In the genomic region with DNA sequence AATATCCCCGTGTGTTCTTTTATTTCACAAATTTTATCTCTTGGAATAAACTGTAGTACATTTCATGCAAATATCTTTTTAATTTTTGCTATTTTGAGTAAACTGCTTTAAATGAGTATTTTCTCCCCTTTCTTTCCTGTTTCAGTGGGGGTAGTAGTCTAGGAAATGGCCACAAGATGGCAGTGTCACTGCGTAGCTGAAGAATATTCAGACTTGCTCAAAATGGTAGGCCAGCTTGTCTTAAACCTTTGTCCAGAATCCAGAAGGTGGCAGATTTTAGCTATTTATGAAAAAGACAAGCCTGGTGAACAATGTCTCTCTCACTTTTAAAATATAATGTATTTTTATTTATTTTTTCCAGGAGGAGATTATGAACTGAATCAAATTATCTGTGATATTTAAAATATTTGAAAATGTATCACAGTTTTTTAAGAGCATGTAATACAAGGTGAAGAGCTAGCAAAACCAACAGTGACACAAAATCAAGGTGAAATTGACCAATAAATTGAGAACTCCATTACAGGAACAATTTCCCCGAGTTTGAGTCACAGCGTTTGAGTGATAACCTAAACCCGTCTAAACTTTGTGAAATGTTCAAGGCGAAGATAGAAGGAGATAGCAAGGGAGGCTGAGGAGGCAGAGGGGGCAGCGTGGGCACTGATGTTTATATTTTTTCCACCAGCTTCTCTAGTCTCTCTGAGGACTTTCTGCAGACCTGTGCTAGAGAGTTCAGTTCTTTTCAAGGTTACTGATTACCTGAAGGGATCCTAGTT, we compare ENCODE assay signal across 9 mouse cellular contexts.
DNase-seq lines count a peak whose midpoint lies in the region; ATAC-seq and TF ChIP-seq lines count a peak whose summit lies in the region.
"Had no signal": no experiment of that assay in that cellular context is flagged by ENCODE, and none has a peak within 500 bp of the region (broad histone marks: within the 10 kb centered on the region; RNA-seq: fewer than 3 reads in every experiment).

No protein-coding gene starts in this region.

- no peak overlapping the region for H3K27ac ChIP-seq in lung, embryonic 14.5 days (ENCODE audit: low read depth)
- H3K27ac ChIP-seq in intestine, embryonic 15.5 days, result no peak overlapping the region
- H3K27ac ChIP-seq: macrophage had no signal

- H3K9ac ChIP-seq in lung, embryonic 14.5 days, result no peak overlapping the region
- no peak overlapping the region for H3K9ac ChIP-seq in intestine, embryonic 15.5 days

- TF ChIP-seq CTCF in lung, embryonic 14.5 days (IDR thresholded peaks at IDR 0.05; ENCODE audit: low read depth), result peak; percentile 90
- no peak for TF ChIP-seq CTCF in lung, adult 2 months (IDR thresholded peaks at IDR 0.05; ENCODE audit: insufficient read depth, low read length)
- peak; percentile 83 for TF ChIP-seq CTCF in brain, embryonic 14.5 days (IDR thresholded peaks at IDR 0.05; ENCODE audit: borderline replicate concordance, extremely low read depth, insufficient read depth, insufficient read length)

- H3K27me3 ChIP-seq in lung, embryonic 14.5 days (ENCODE audit: insufficient read depth, low read length), result no peaks in the 10 kb centered on the region
- H3K27me3 ChIP-seq in intestine, embryonic 15.5 days (replicated peaks), result no peaks in the 10 kb centered on the region

- DNase-seq in lung, embryonic 14.5 days, result peak; percentile 95
- DNase-seq in lung, adult 2 months, result no peak
- DNase-seq in brain, embryonic 14.5 days (ENCODE audit: low read depth), result peak; percentile 95
- peak; percentile 40 for DNase-seq in fibroblast of lung, adult 2 months (ENCODE audit: low read depth)
- DNase-seq in left cerebral cortex, adult 9 months (ENCODE audit: low spot score in 2 of 2), result peak; percentile 50 to 87
- DNase-seq in neural tube, embryonic 10.5 days (ENCODE audit: extremely low spot score, low spot score), result peak; percentile 59

- no peak overlapping the region for H3K4me3 ChIP-seq in lung, embryonic 14.5 days (ENCODE audit: low read depth, low read length)
- no peak overlapping the region for H3K4me3 ChIP-seq in lung, adult 2 months (replicated peaks; ENCODE audit: extremely low read depth, low read depth, low read length)
- H3K4me3 ChIP-seq in intestine, embryonic 15.5 days (replicated peaks), result no peak overlapping the region

- no peaks in the 10 kb centered on the region for H3K36me3 ChIP-seq in lung, embryonic 14.5 days (ENCODE audit: insufficient read depth)
- no peaks in the 10 kb centered on the region for H3K36me3 ChIP-seq in intestine, embryonic 15.5 days

- 24% methylated on average over 7 of the region's 7 CpGs for WGBS in lung, embryonic 14.5 days
- 39% methylated on average over 7 of the region's 7 CpGs for WGBS in lung, adult 2 months
- WGBS in intestine, embryonic 15.5 days, result 33% methylated on average over 7 of the region's 7 CpGs

- no peak for TF ChIP-seq POLR2A in lung, adult 2 months (IDR thresholded peaks at IDR 0.05; ENCODE audit: borderline replicate concordance, extremely low read depth, low read depth, low read length)
- TF ChIP-seq POLR2A in brain, embryonic 14.5 days (IDR thresholded peaks at IDR 0.05; ENCODE audit: borderline replicate concordance, extremely low read depth, insufficient read depth, insufficient read length, poor library complexity, severe bottlenecking), result no peak

- peak; percentile 80; the same call in 1 of the 2 replicates for ATAC-seq in lung, embryonic 14.5 days (ENCODE audit: insufficient read depth)
- ATAC-seq in intestine, embryonic 15.5 days, result peak; percentile 67; the same call in 1 of the 2 replicates
- ATAC-seq in monocyte, adult 5-6 weeks (replicated peaks; ENCODE audit: insufficient number of reproducible peaks, low FRiP score, low TSS enrichment, poor library complexity, severe bottlenecking), result no peak

- no peaks in the 10 kb centered on the region for H3K4me1 ChIP-seq in lung, embryonic 14.5 days (ENCODE audit: insufficient read depth)
- no peaks in the 10 kb centered on the region for H3K4me1 ChIP-seq in lung, adult 2 months (ENCODE audit: control insufficient read depth, insufficient read depth, low read length)
- H3K4me1 ChIP-seq in intestine, embryonic 15.5 days (replicated peaks), result no peaks in the 10 kb centered on the region

- no peaks in the 10 kb centered on the region for H3K9me3 ChIP-seq in lung, embryonic 14.5 days (ENCODE audit: low read depth, low read length)
- H3K9me3 ChIP-seq in intestine, embryonic 15.5 days, result no peaks in the 10 kb centered on the region

- no peak overlapping the region for H3K4me2 ChIP-seq in lung, embryonic 14.5 days
- H3K4me2 ChIP-seq in intestine, embryonic 15.5 days (replicated peaks), result no peak overlapping the region
